Mouse (Mus musculus) brown adipose tissue, adult 24 weeks (tissue): ENCODE data around the gene Grin2d. TPM values are rescaled to one million over a fixed set of nuclear protein-coding genes. Genes with fewer than 3 reads are reported as not detected.

ENCODE experiments used
- H3K27ac ChIP-seq: fragments of 200-500 bp; replicated peaks from 2 replicates; pipeline ENCODE4 v1.5.1; 2012; ENCODE audit warnings: low read depth, mild to moderate bottlenecking, low read length
- H3K4me1 ChIP-seq: fragments of 200-500 bp; 2 replicates; pipeline ENCODE4 v1.6.1; 2012; ENCODE audit warnings: low read length, mixed read lengths; ENCODE audit not compliant: control insufficient read depth, insufficient read depth, insufficient read length
- H3K4me3 ChIP-seq: fragments of 200-500 bp; 2 replicates; pipeline ENCODE4 v1.5.1; 2012; ENCODE audit warnings: low read depth, mild to moderate bottlenecking, low read length, moderate library complexity; ENCODE audit not compliant: insufficient read depth
- polyA plus RNA-seq: library from polyadenylated mRNA; stranded (reverse); fragments of >200 nt; gene quantifications from 2 replicates; pipeline ENCODE4 v1.2.4, GENCODE M21; 2012; ENCODE audit not compliant: missing spikeins, insufficient read depth, insufficient read length

Gene Grin2d
- polyA plus RNA-seq, 1 experiment = not detected

GRCm38 (mm10) chr7:45793969-45794585, 84.1 kb downstream of the Grin2d start:
- H3K4me1 ChIP-seq = no peaks in the 10 kb centered on the region
- no peak overlapping the region for H3K27ac ChIP-seq
- no peak overlapping the region for H3K4me3 ChIP-seq

- Histone ChIP-seq H3K27ac (no peak overlapping the region), H3K4me1 (no peaks in the 10 kb centered on the region), H3K4me3 (no peak overlapping the region)
Measured at GRCm38 (mm10) chr7:45793240-45793639, 84.9 kb downstream of the Grin2d start.

- H3K27ac ChIP-seq = no peak overlapping the region
- H3K4me1 ChIP-seq = no peaks in the 10 kb centered on the region
- H3K4me3 ChIP-seq = no peak overlapping the region
Measured at GRCm38 (mm10) chr7:45791756-45792490, 86.3 kb downstream of the Grin2d start.

GRCm38 (mm10) chr7:45790721-45791120, 87.5 kb downstream of the Grin2d start:
- Histone ChIP-seq H3K4me3 (no peak overlapping the region), H3K4me1 (no peaks in the 10 kb centered on the region), H3K27ac (no peak overlapping the region)

- no peak overlapping the region for H3K27ac ChIP-seq
- H3K4me1 ChIP-seq = no peaks in the 10 kb centered on the region
- no peak overlapping the region for H3K4me3 ChIP-seq
Measured at GRCm38 (mm10) chr7:45787642-45788041, 90.5 kb downstream of the Grin2d start.

GRCm38 (mm10) chr7:45786661-45787413, 91.3 kb downstream of the Grin2d start:
- no peak overlapping the region for H3K4me3 ChIP-seq
- H3K27ac ChIP-seq = no peak overlapping the region
- H3K4me1 ChIP-seq = peaks cover 6% of the 10 kb centered on the region

GRCm38 (mm10) chr7:45786136-45786578, 92.0 kb downstream of the Grin2d start:
- Histone ChIP-seq H3K4me3 (no peak overlapping the region), H3K4me1 (peaks cover 6% of the 10 kb centered on the region), H3K27ac (no peak overlapping the region)

GRCm38 (mm10) chr7:45785388-45786135, 92.6 kb downstream of the Grin2d start:
- no peak overlapping the region for H3K27ac ChIP-seq
- H3K4me1 ChIP-seq = peaks cover 6% of the 10 kb centered on the region
- no peak overlapping the region for H3K4me3 ChIP-seq

GRCm38 (mm10) chr7:45784524-45785372, 93.4 kb downstream of the Grin2d start, which contains the start of gene Sult2b1:
Gene Sult2b1, minus strand, starts transcription at chr7:45784669.
- Histone ChIP-seq H3K4me1 (peaks cover 6% of the 10 kb centered on the region), H3K27ac (no peak within 1 kb of the TSS), H3K4me3 (peak within 1 kb of the TSS; percentile 48)

GRCm38 (mm10) chr7:45783511-45784091, 94.6 kb downstream of the Grin2d start, which contains the start of gene Lmtk3:
Gene Lmtk3, plus strand, starts transcription at chr7:45783738.
- peaks cover 6% of the 10 kb centered on the region for H3K4me1 ChIP-seq
- no peak within 1 kb of the TSS for H3K27ac ChIP-seq
- peak within 1 kb of the TSS; percentile 48 for H3K4me3 ChIP-seq

GRCm38 (mm10) chr7:45782271-45782670, 95.9 kb downstream of the Grin2d start:
- no peak overlapping the region for H3K4me3 ChIP-seq
- H3K4me1 ChIP-seq = peaks cover 6% of the 10 kb centered on the region
- no peak overlapping the region for H3K27ac ChIP-seq
